Mouse (Mus musculus) heart, postnatal 0 days (tissue): ENCODE measurements around the gene Mcoln2.

Source experiments
- CTCF ChIP-seq: IDR thresholded peaks from 2 replicates; pipeline ENCODE4 v1.5.1; 2016; ENCODE audit warnings: antibody characterized with exemption, control low read depth, low read depth
- EP300 ChIP-seq: IDR thresholded peaks from 2 replicates; pipeline ENCODE4 v1.6.1; 2016; ENCODE audit warnings: antibody characterized with exemption, low read depth

DNA sequence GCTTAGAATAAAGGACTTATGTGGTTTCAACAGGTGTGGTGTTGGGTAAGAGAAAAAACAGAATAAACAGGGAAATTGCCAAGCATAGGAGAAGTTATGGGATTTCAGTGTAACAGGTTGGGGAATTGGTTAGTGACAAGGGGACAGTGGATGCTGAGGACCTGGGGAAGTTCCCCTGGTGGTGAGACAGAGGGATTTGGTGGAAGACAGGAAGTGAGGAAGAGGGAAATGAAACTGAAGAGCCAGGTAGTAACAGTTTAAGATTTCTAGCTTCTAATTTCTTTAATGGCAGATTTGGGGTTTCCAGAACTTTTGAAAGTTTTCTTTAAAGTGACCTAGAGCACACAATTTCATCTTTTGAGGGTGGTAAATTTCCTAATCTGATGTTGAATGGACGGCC, 95.0 kb downstream of the Mcoln2 start:
- no peak for TF ChIP-seq CTCF
- no peak for TF ChIP-seq EP300
